Mouse (Mus musculus) v-Abl transformed pro-B cells (cell line): ENCODE measurements around the gene Shc2.

Experiments
- in situ Hi-C, 2 experiments: fragments of 400-800 bp; cut with MboI; formaldehyde crosslinking; loops; one replicate each; pipeline ENCODE4 v1.15.1; 2025; ENCODE audit not compliant: unreplicated experiment in 2 of 2

Shc2 gene

GRCm38 (mm10) chr10:79585723-79586122 is 52.0 kb downstream of the Shc2 start:
- in situ Hi-C loops, result no loop called here

DNA sequence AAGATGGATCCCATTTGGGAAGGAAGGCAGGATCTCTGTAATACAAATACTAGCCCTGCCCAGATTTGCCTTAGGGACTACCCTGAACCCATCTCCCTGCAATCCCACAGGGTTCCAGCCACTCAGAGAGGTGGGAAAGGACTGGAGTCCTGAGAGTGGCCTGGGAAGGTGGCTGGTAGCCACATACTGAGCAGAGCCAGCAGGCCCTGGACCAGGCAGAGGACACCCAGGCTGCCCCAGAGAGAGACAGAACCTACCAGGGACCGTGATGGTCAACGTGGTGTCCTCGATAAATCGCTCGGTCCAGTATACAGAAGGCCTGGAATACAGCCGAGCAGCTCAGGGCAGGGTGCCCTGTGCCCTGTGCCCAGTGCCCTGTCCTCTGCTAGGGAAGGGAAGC is 52.6 kb downstream of the Shc2 start:
- in situ Hi-C loops, result no loop called here

GRCm38 (mm10) chr10:79584426-79584825 is 53.3 kb downstream of the Shc2 start:
- in situ Hi-C loops, result loop anchor here in 1 of 2 experiments (5.0 kb wide), 1 partner anchor 68 kb away; no protein-coding TSS in a partner anchor

GRCm38 (mm10) chr10:79584021-79584420 is 53.7 kb downstream of the Shc2 start:
- in situ Hi-C loops, result loop anchor here in 1 of 2 experiments (5.0 kb wide), 1 partner anchor 68 kb away; no protein-coding TSS in a partner anchor

GRCm38 (mm10) chr10:79581501-79581900 is 56.2 kb downstream of the Shc2 start:
- in situ Hi-C loops, result loop anchor here in 1 of 2 experiments (5.0 kb wide), 1 partner anchor 71 kb away; no protein-coding TSS in a partner anchor

GRCm38 (mm10) chr10:79580811-79581210 is 56.9 kb downstream of the Shc2 start:
- in situ Hi-C loops, result loop anchor here in 1 of 2 experiments (5.0 kb wide), 1 partner anchor 71 kb away; no protein-coding TSS in a partner anchor

- in situ Hi-C loops, result loop anchor here in 1 of 2 experiments (5.0 kb wide), 1 partner anchor 72 kb away; no protein-coding TSS in a partner anchor
Measured at GRCm38 (mm10) chr10:79580356-79580755, 57.4 kb downstream of the Shc2 start.

GRCm38 (mm10) chr10:79579781-79580180 is 57.9 kb downstream of the Shc2 start:
- in situ Hi-C loops, result loop anchor here in 1 of 2 experiments (5.0 kb wide), 1 partner anchor 73 kb away; no protein-coding TSS in a partner anchor

GRCm38 (mm10) chr10:79578891-79579290 is 58.8 kb downstream of the Shc2 start:
- in situ Hi-C loops, result no loop called here

GRCm38 (mm10) chr10:79578276-79578675 is 59.4 kb downstream of the Shc2 start:
- in situ Hi-C loops, result no loop called here

DNA sequence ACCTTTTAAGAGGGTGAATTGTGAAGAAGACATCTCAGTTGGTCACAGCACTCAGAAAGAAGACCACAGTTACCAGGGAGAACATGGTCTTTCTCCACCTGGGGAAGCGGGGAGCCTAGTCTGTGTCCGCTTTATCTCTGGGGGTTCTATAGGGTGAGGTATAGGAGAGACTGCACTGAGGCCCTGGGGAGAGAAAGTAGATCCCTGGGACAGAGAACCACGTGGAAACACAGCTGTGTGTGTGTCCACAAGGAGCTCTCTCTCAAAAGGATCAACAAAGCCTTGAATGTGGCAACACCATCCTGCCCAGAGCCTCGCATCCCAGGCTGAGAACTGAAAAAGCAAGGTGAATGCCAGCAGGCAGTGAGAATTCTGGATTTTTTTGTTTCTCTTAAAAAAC is 60.3 kb downstream of the Shc2 start:
- in situ Hi-C loops, result no loop called here

GRCm38 (mm10) chr10:79575754-79576153 is 62.0 kb downstream of the Shc2 start:
- in situ Hi-C loops, result no loop called here

GRCm38 (mm10) chr10:79574796-79575195 is 62.9 kb downstream of the Shc2 start:
- in situ Hi-C loops, result no loop called here

GRCm38 (mm10) chr10:79574350-79574749 is 63.4 kb downstream of the Shc2 start:
- in situ Hi-C loops, result no loop called here

DNA sequence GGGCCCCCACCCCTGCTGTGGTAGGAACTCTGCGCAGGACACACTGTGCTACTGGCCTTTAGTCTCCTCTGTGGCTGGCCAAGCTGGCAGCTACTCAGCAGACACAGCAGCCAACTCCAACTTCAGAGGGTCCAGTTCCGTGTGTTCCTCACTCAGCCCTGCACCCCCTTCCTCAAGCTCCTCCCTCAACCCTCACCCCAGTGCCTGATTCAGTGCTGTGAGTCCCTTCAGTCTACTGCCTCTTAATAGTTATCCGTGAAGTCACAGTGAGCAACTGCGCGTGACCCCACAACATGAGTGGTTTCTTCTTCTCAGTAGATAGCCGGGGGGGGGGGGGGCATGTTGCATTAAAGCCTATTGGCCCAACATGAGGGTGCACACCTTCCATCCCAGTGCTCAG is 64.1 kb downstream of the Shc2 start:
- in situ Hi-C loops, result no loop called here

DNA sequence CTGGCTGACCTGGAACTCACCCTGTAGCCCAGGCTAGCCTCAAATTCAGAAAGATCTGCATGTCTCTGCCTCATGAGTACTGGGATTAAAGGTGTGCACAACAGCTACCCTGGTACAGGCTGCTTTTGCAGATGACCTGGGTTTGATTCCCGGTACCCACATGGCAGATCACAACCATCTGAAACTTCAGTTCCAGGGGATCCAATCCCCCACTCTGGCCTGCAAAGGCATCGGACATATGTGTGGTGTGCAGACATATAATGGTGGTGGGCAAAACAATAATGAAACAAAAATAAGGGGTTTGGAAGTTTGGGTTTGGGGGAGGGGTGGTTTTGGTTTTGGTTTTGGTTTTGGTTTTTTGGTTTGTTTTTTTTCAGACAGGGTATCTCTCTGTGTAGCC is 66.4 kb downstream of the Shc2 start:
- in situ Hi-C loops, result no loop called here

- in situ Hi-C loops, result no loop called here
Measured at GRCm38 (mm10) chr10:79569921-79570320, 67.8 kb downstream of the Shc2 start.
